Mouse (Mus musculus) CH12.LX (cell line): Measurements from ENCODE around the gene Olfr1381.
"Not testable (repeated sequence)": the region's sequence is repeated elsewhere in the genome, so short reads cannot be mapped to it uniquely, and the experiment has no call there.

ENCODE experiments used
- EP300 ChIP-seq: IDR thresholded peaks from 2 replicates; pipeline ENCODE4 v1.6.1; 2011; ENCODE audit warnings: low read length, improper control_type of control experiment
- POLR2A ChIP-seq: IDR thresholded peaks from 2 replicates; pipeline ENCODE4 v1.6.1; 2011; ENCODE audit warnings: low read depth, mild to moderate bottlenecking, improper control_type of control experiment, low read length

- not testable (repeated sequence) for TF ChIP-seq EP300, POLR2A
Measured at GRCm38 (mm10) chr11:49575054-49575453, 31.8 kb downstream of the Olfr1381 start.
